Mouse (Mus musculus): ENCODE results near the gene Gm17334.

GRCm38 (mm10) chr11:53814810-53815209 lies 41.8 kb upstream of the Gm17334 start:
- no peak for TF ChIP-seq POLR2A (IDR thresholded peaks at IDR 0.05; ENCODE audit: borderline replicate concordance, extremely low read depth, insufficient read depth, insufficient read length, poor library complexity, severe bottlenecking)
- TF ChIP-seq CTCF (IDR thresholded peaks at IDR 0.05; ENCODE audit: borderline replicate concordance, extremely low read depth, insufficient read depth, insufficient read length): no peak
